Mouse (Mus musculus): ENCODE measurements around the gene Fbxo7. TPM values are rescaled to one million over a fixed set of nuclear protein-coding genes. Genes with fewer than 3 reads are reported as not detected.

Gene Fbxo7
- total and polyA plus RNA-seq, 2 experiments from 2014 or later, result 17.7 to 30.9 TPM

GRCm38 (mm10) chr10:86050522-86050921, 28.8 kb downstream of the Fbxo7 start:
- no peak for ATAC-seq
- H3K4me2 ChIP-seq (ENCODE audit: low read depth, low read length), result no peak overlapping the region
- no peak overlapping the region for H3K9ac ChIP-seq (replicated peaks; ENCODE audit: low read length)
- 82% methylated on average over 2 of the region's 2 CpGs for WGBS
- no peaks in the 10 kb centered on the region for H3K9me3 ChIP-seq (ENCODE audit: low read length)
- no peak overlapping the region for H3K27ac ChIP-seq
- H3K4me3 ChIP-seq (ENCODE audit: low read length), result no peak overlapping the region
- peaks cover 5% of the 10 kb centered on the region; the same call in 1 of the 2 replicates for H3K36me3 ChIP-seq (ENCODE audit: insufficient read depth, low read length)
- TF ChIP-seq CTCF (IDR thresholded peaks at IDR 0.05; ENCODE audit: low read depth), result no peak
- no peaks in the 10 kb centered on the region for H3K4me1 ChIP-seq (ENCODE audit: insufficient read depth, low read length)
- H3K27me3 ChIP-seq (ENCODE audit: insufficient read depth, low read length), result no peaks in the 10 kb centered on the region
- no peak for DNase-seq (ENCODE audit: low spot score)

GRCm38 (mm10) chr10:86052818-86053522, 31.2 kb downstream of the Fbxo7 start:
- no peaks in the 10 kb centered on the region for H3K9me3 ChIP-seq (ENCODE audit: low read length)
- DNase-seq (ENCODE audit: low spot score) (no peak), ATAC-seq (no peak)
- H3K4me3 ChIP-seq (ENCODE audit: low read length), result no peak overlapping the region
- H3K4me1 ChIP-seq (ENCODE audit: insufficient read depth, low read length), result no peaks in the 10 kb centered on the region
- no peak overlapping the region for H3K9ac ChIP-seq (replicated peaks; ENCODE audit: low read length)
- TF ChIP-seq CTCF (IDR thresholded peaks at IDR 0.05; ENCODE audit: low read depth), result no peak
- H3K27me3 ChIP-seq (ENCODE audit: insufficient read depth, low read length), result no peaks in the 10 kb centered on the region
- WGBS, result 85% methylated on average over 10 of the region's 10 CpGs
- H3K27ac ChIP-seq, result no peak overlapping the region
- peaks cover 17% of the 10 kb centered on the region; the same call in 1 of the 2 replicates for H3K36me3 ChIP-seq (ENCODE audit: insufficient read depth, low read length)
- no peak overlapping the region for H3K4me2 ChIP-seq (ENCODE audit: low read depth, low read length)

GRCm38 (mm10) chr10:86056297-86056903, 34.6 kb downstream of the Fbxo7 start:
- H3K9ac ChIP-seq (replicated peaks; ENCODE audit: low read length), result no peak overlapping the region
- DNase-seq (ENCODE audit: low spot score), result no peak
- WGBS, result 79% methylated on average over 7 of the region's 8 CpGs
- H3K27me3 ChIP-seq (ENCODE audit: insufficient read depth, low read length), result no peaks in the 10 kb centered on the region
- no peak for ATAC-seq
- peaks cover 17% of the 10 kb centered on the region; the same call in 1 of the 2 replicates for H3K36me3 ChIP-seq (ENCODE audit: insufficient read depth, low read length)
- no peak overlapping the region for H3K27ac ChIP-seq
- TF ChIP-seq CTCF (IDR thresholded peaks at IDR 0.05; ENCODE audit: low read depth), result peak; percentile 44
- no peaks in the 10 kb centered on the region for H3K9me3 ChIP-seq (ENCODE audit: low read length)
- H3K4me3 ChIP-seq (ENCODE audit: low read length), result no peak overlapping the region
- H3K4me2 ChIP-seq (ENCODE audit: low read depth, low read length), result no peak overlapping the region
- H3K4me1 ChIP-seq (ENCODE audit: insufficient read depth, low read length), result no peaks in the 10 kb centered on the region

- Histone ChIP-seq H3K36me3 (ENCODE audit: insufficient read depth, low read length) (peaks cover 17% of the 10 kb centered on the region; the same call in 1 of the 2 replicates), H3K9me3 (ENCODE audit: low read length) (no peaks in the 10 kb centered on the region), H3K4me3 (ENCODE audit: low read length) (no peak overlapping the region), H3K4me1 (ENCODE audit: insufficient read depth, low read length) (no peaks in the 10 kb centered on the region), H3K27ac (no peak overlapping the region), H3K4me2 (ENCODE audit: low read depth, low read length) (no peak overlapping the region), H3K27me3 (ENCODE audit: insufficient read depth, low read length) (no peaks in the 10 kb centered on the region), H3K9ac (replicated peaks; ENCODE audit: low read length) (no peak overlapping the region)
- ATAC-seq (no peak), DNase-seq (ENCODE audit: low spot score) (no peak)
- TF ChIP-seq CTCF (IDR thresholded peaks at IDR 0.05; ENCODE audit: low read depth), result no peak
- WGBS, result 72% methylated on average over 11 of the region's 11 CpGs
Observed at GRCm38 (mm10) chr10:86057286-86057685, 35.5 kb downstream of the Fbxo7 start.

GRCm38 (mm10) chr10:86057712-86058111, 35.9 kb downstream of the Fbxo7 start:
- no peak for TF ChIP-seq CTCF (IDR thresholded peaks at IDR 0.05; ENCODE audit: low read depth)

GRCm38 (mm10) chr10:86060267-86060666, 38.5 kb downstream of the Fbxo7 start:
- H3K27ac ChIP-seq, result no peak overlapping the region
- peaks cover 12% of the 10 kb centered on the region; the same call in 1 of the 2 replicates for H3K36me3 ChIP-seq (ENCODE audit: insufficient read depth, low read length)
- no peak overlapping the region for H3K9ac ChIP-seq (replicated peaks; ENCODE audit: low read length)
- 54% methylated on average over 3 of the region's 3 CpGs for WGBS
- TF ChIP-seq CTCF (IDR thresholded peaks at IDR 0.05; ENCODE audit: low read depth), result no peak
- H3K4me3 ChIP-seq (ENCODE audit: low read length), result no peak overlapping the region
- H3K4me1 ChIP-seq (ENCODE audit: insufficient read depth, low read length), result no peaks in the 10 kb centered on the region
- ATAC-seq (no peak), DNase-seq (ENCODE audit: low spot score) (no peak)
- no peaks in the 10 kb centered on the region for H3K27me3 ChIP-seq (ENCODE audit: insufficient read depth, low read length)
- no peaks in the 10 kb centered on the region for H3K9me3 ChIP-seq (ENCODE audit: low read length)
- H3K4me2 ChIP-seq (ENCODE audit: low read depth, low read length), result no peak overlapping the region

More at GRCm38 (mm10) chr10:86057712-86058111, 35.9 kb downstream of the Fbxo7 start:
- Histone ChIP-seq H3K27ac (no peak overlapping the region), H3K9ac (replicated peaks; ENCODE audit: low read length) (no peak overlapping the region), H3K4me2 (ENCODE audit: low read depth, low read length) (no peak overlapping the region), H3K36me3 (ENCODE audit: insufficient read depth, low read length) (peaks cover 17% of the 10 kb centered on the region; the same call in 1 of the 2 replicates), H3K4me1 (ENCODE audit: insufficient read depth, low read length) (no peaks in the 10 kb centered on the region), H3K9me3 (ENCODE audit: low read length) (no peaks in the 10 kb centered on the region), H3K4me3 (ENCODE audit: low read length) (no peak overlapping the region), H3K27me3 (ENCODE audit: insufficient read depth, low read length) (no peaks in the 10 kb centered on the region)
- DNase-seq (ENCODE audit: low spot score) (no peak), ATAC-seq (no peak)
- 56% methylated on average over 2 of the region's 2 CpGs for WGBS
